ENCODE assay signal across 32 mouse cellular contexts in the genomic region with DNA sequence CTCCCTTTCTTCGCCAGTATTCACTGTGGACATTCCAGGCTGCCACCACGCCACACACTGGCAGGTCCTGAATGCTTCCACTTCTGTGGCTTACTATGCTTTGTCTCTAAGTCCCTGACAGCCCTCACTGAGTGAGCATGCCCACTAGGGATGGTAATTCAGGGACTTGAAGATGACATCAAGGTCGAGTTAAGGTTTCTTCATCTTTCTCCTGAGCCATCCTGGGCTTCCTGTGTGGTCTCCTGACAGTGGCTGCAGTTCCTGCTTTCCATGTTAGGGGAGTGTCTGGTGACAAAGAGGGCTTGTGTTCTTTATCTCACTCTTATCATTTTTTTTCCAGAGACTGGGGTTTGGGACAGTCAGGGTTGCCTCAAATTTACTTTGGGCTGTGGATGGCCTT. TPM values are rescaled to one million over a fixed set of nuclear protein-coding genes. Genes with fewer than 3 reads are reported as not detected.
DNase-seq lines count a peak whose midpoint lies in the region; ATAC-seq and TF ChIP-seq lines count a peak whose summit lies in the region.
"Had no signal": no experiment of that assay in that cellular context is flagged by ENCODE, and none has a peak within 500 bp of the region (broad histone marks: within the 10 kb centered on the region; RNA-seq: fewer than 3 reads in every experiment).

No protein-coding gene starts in this region.

- TF ChIP-seq CTCF in hindbrain, postnatal 0 days (IDR thresholded peaks at IDR 0.05; ENCODE audit: low read depth): no peak
- no peak for TF ChIP-seq CTCF in spleen, adult 2 months (IDR thresholded peaks at IDR 0.05; ENCODE audit: extremely low read depth, insufficient read depth, insufficient read length, insufficient replicate concordance)
- no peak for TF ChIP-seq CTCF in bone marrow, adult 2 months (IDR thresholded peaks at IDR 0.05; ENCODE audit: control insufficient read depth, insufficient read depth, low read length)

- H3K4me1 ChIP-seq in hindbrain, embryonic 13.5 days (replicated peaks): peaks cover 12% of the 10 kb centered on the region; the same call in 1 of the 2 replicates
- H3K4me1 ChIP-seq in hindbrain, postnatal 0 days (ENCODE audit: insufficient read depth, low read length): no peaks in the 10 kb centered on the region
- peaks cover 31% of the 10 kb centered on the region; the same call in 1 of the 2 replicates for H3K4me1 ChIP-seq in spleen, adult 2 months (ENCODE audit: control insufficient read depth, insufficient read depth, insufficient read length)
- H3K4me1 ChIP-seq in bone marrow, adult 2 months (ENCODE audit: control insufficient read depth, insufficient read depth, low read length): peaks cover 30% of the 10 kb centered on the region
- H3K4me1 ChIP-seq: forebrain, embryonic 15.5 days had no signal

- no peak for ATAC-seq in hindbrain, embryonic 13.5 days (ENCODE audit: low FRiP score)
- ATAC-seq in hindbrain, postnatal 0 days: no peak
- peak; percentile 59 for ATAC-seq in megakaryocyte, adult 5-6 weeks (ENCODE audit: poor library complexity, severe bottlenecking)
- ATAC-seq: activated CD4-positive, CD25-positive, alpha-beta regulatory T cell, adult 4 months; forebrain, embryonic 15.5 days; intestine, postnatal 0 days had no signal

- 0 out of 2 replicates have a peak, but pooled peaks cover 3% of the 10 kb centered on the region for H3K27me3 ChIP-seq in hindbrain, embryonic 13.5 days
- H3K27me3 ChIP-seq in hindbrain, postnatal 0 days (ENCODE audit: insufficient read depth, low read length): no peaks in the 10 kb centered on the region
- H3K27me3 ChIP-seq in spleen, adult 2 months (ENCODE audit: control insufficient read depth, insufficient read depth, low read length): no peaks in the 10 kb centered on the region
- H3K27me3 ChIP-seq: forebrain, embryonic 15.5 days; lung, embryonic 15.5 days; midbrain, embryonic 12.5 days; neural tube, embryonic 15.5 days had no signal

- no peak overlapping the region for H3K27ac ChIP-seq in hindbrain, embryonic 13.5 days
- H3K27ac ChIP-seq in hindbrain, postnatal 0 days: no peak overlapping the region
- 0 out of 2 replicates have a peak overlapping the region, but pooled peaks have one; percentile 9 for H3K27ac ChIP-seq in spleen, adult 2 months (ENCODE audit: insufficient read depth, low read length)
- H3K27ac ChIP-seq in bone marrow, adult 2 months (ENCODE audit: control insufficient read depth, insufficient read depth, low read depth, low read length, poor library complexity): peak overlapping the region; percentile 72
- H3K27ac ChIP-seq: embryonic facial prominence, embryonic 10.5 days; forebrain, embryonic 15.5 days; heart, adult 2 months; hindbrain, embryonic 14.5 days; layer of hippocampus, adult 2 months; lung, embryonic 15.5 days; midbrain, embryonic 12.5 days; neural tube, embryonic 15.5 days had no signal

- no peak overlapping the region for H3K4me2 ChIP-seq in hindbrain, embryonic 13.5 days
- H3K4me2 ChIP-seq in hindbrain, postnatal 0 days (ENCODE audit: low read depth, low read length): no peak overlapping the region
- H3K4me2 ChIP-seq: forebrain, embryonic 15.5 days; hindbrain, embryonic 14.5 days; lung, embryonic 15.5 days; midbrain, embryonic 12.5 days; neural tube, embryonic 15.5 days had no signal

- TF ChIP-seq POLR2A in spleen, adult 2 months (IDR thresholded peaks at IDR 0.05; ENCODE audit: low read depth, low read length): no peak
- TF ChIP-seq POLR2A in bone marrow, adult 2 months (IDR thresholded peaks at IDR 0.05; ENCODE audit: borderline replicate concordance, control insufficient read depth, low read depth, low read length): no peak

- 46% methylated on average over 3 of the region's 3 CpGs for WGBS in hindbrain, embryonic 13.5 days
- 51% methylated on average over 3 of the region's 3 CpGs for WGBS in hindbrain, postnatal 0 days
- WGBS in spleen, adult 2 months: 60% methylated on average over 3 of the region's 3 CpGs
- 22% methylated on average over 3 of the region's 3 CpGs for WGBS in bone marrow, adult 2 months

- H3K9ac ChIP-seq in hindbrain, embryonic 13.5 days: 0 out of 2 replicates have a peak overlapping the region, but pooled peaks have one; percentile 2
- H3K9ac ChIP-seq in hindbrain, postnatal 0 days (replicated peaks; ENCODE audit: low read length): no peak overlapping the region
- H3K9ac ChIP-seq: forebrain, embryonic 15.5 days; hindbrain, embryonic 14.5 days; lung, embryonic 15.5 days; midbrain, embryonic 12.5 days; neural tube, embryonic 15.5 days had no signal

- DNase-seq in hindbrain, postnatal 0 days (ENCODE audit: low spot score): no peak
- DNase-seq in spleen, adult 2 months (ENCODE audit: low read depth in 1 of 2, low spot score in 2 of 2): no peak
- no peak for DNase-seq in spleen, postnatal 10 days (ENCODE audit: low spot score in 2 of 2)
- no peak for DNase-seq in urinary bladder, postnatal 36 days (ENCODE audit: low spot score in 2 of 2)
- no peak for DNase-seq in ovary, adult 18-20 months (ENCODE audit: low spot score)
- DNase-seq: adrenal gland, postnatal 10 days; cerebellum, adult 11 months; cerebellum, adult 9-11 months; gastrocnemius, postnatal 14 days; heart, adult 2 months; kidney, postnatal 25 days; layer of hippocampus, postnatal 36 days; lung, postnatal 36 days; thymus, postnatal 4 days had no signal

- no peak overlapping the region for H3K4me3 ChIP-seq in hindbrain, embryonic 13.5 days
- no peak overlapping the region for H3K4me3 ChIP-seq in hindbrain, postnatal 0 days (ENCODE audit: low read length)
- no peak overlapping the region for H3K4me3 ChIP-seq in spleen, adult 2 months (ENCODE audit: extremely low read depth, insufficient read depth, insufficient read length)
- H3K4me3 ChIP-seq in bone marrow, adult 2 months (replicated peaks; ENCODE audit: control insufficient read depth, low read depth, low read length): no peak overlapping the region
- H3K4me3 ChIP-seq: embryonic facial prominence, embryonic 10.5 days; forebrain, embryonic 15.5 days; heart, adult 2 months; layer of hippocampus, adult 2 months; lung, embryonic 15.5 days; midbrain, embryonic 12.5 days; neural tube, embryonic 15.5 days had no signal

- H3K36me3 ChIP-seq in hindbrain, embryonic 13.5 days: no peaks in the 10 kb centered on the region
- no peaks in the 10 kb centered on the region for H3K36me3 ChIP-seq in hindbrain, postnatal 0 days (ENCODE audit: insufficient read depth, low read length)
- no peaks in the 10 kb centered on the region for H3K36me3 ChIP-seq in spleen, adult 2 months (ENCODE audit: control insufficient read depth, insufficient read depth, low read length)
- H3K36me3 ChIP-seq: embryonic facial prominence, embryonic 10.5 days; forebrain, embryonic 15.5 days; lung, embryonic 15.5 days; midbrain, embryonic 12.5 days; neural tube, embryonic 15.5 days had no signal

- H3K9me3 ChIP-seq in hindbrain, embryonic 13.5 days: no peaks in the 10 kb centered on the region
- H3K9me3 ChIP-seq in hindbrain, postnatal 0 days (ENCODE audit: low read length): no peaks in the 10 kb centered on the region
- H3K9me3 ChIP-seq: embryonic facial prominence, embryonic 10.5 days; forebrain, embryonic 15.5 days; G1E; lung, embryonic 15.5 days; midbrain, embryonic 12.5 days; neural tube, embryonic 15.5 days had no signal

RNA-seq across cellular contexts. Expression of gene Ubxn11, which starts 8.3 kb away (rescaled TPM):
- 14.7 and 16.0 TPM in 2 replicates for polyA plus RNA-seq in hindbrain, embryonic 13.5 days (2015; fragmentation: Nextera tagmentation; extraction: Ambion mirVana)
- total RNA-seq in hindbrain, postnatal 0 days (2014; rRNA removed): 3.5 and 8.9 TPM in 2 replicates
- 14.0 and 14.6 TPM in 2 replicates for polyA plus RNA-seq in hindbrain, postnatal 0 days (2015; fragmentation: Nextera tagmentation; extraction: Ambion mirVana)
- 33.7 and 43.0 TPM in 2 replicates for polyA plus RNA-seq in spleen, adult 2 months (2012; rRNA removed)
- polyA plus RNA-seq in bone marrow, adult 2 months (2011; ENCODE audit: insufficient read depth, insufficient read length, low replicate concordance, missing spikeins): 3.3 and 13.7 TPM in 2 replicates
- 0.89 and 1.8 TPM in 2 replicates for total RNA-seq in megakaryocyte, adult 5-6 weeks (2015)
- 1.7 and 2.9 TPM in 2 replicates for total RNA-seq in megakaryocyte, adult 5-6 weeks (2017)

RNA-seq across cellular contexts. Expression of gene Cd52, which starts 15.8 kb away (rescaled TPM):
- polyA plus RNA-seq in hindbrain, embryonic 13.5 days (2015; fragmentation: Nextera tagmentation; extraction: Ambion mirVana): 3.9 TPM in 2 replicates
- total RNA-seq in hindbrain, postnatal 0 days (2014; rRNA removed): not detected in 2 replicates
- polyA plus RNA-seq in hindbrain, postnatal 0 days (2015; fragmentation: Nextera tagmentation; extraction: Ambion mirVana): 2.7 TPM in 2 replicates
- polyA plus RNA-seq in spleen, adult 2 months (2012; rRNA removed): 400 and 461 TPM in 2 replicates
- 270 and 801 TPM in 2 replicates for polyA plus RNA-seq in bone marrow, adult 2 months (2011; ENCODE audit: insufficient read depth, insufficient read length, low replicate concordance, missing spikeins)
- 2,426 and 2,524 TPM in 2 replicates for total RNA-seq in megakaryocyte, adult 5-6 weeks (2015)
- 3,236 and 3,524 TPM in 2 replicates for total RNA-seq in megakaryocyte, adult 5-6 weeks (2017)

RNA-seq across cellular contexts. Expression of gene Sh3bgrl3, which starts 17.9 kb away (rescaled TPM):
- 371 and 393 TPM in 2 replicates for polyA plus RNA-seq in hindbrain, embryonic 13.5 days (2015; fragmentation: Nextera tagmentation; extraction: Ambion mirVana)
- 220 and 259 TPM in 2 replicates for total RNA-seq in hindbrain, postnatal 0 days (2014; rRNA removed)
- polyA plus RNA-seq in hindbrain, postnatal 0 days (2015; fragmentation: Nextera tagmentation; extraction: Ambion mirVana): 553 and 564 TPM in 2 replicates
- 1,465 and 2,211 TPM in 2 replicates for polyA plus RNA-seq in spleen, adult 2 months (2012; rRNA removed)
- 299 and 416 TPM in 2 replicates for polyA plus RNA-seq in bone marrow, adult 2 months (2011; ENCODE audit: insufficient read depth, insufficient read length, low replicate concordance, missing spikeins)
- 1,305 and 1,385 TPM in 2 replicates for total RNA-seq in megakaryocyte, adult 5-6 weeks (2015)
- total RNA-seq in megakaryocyte, adult 5-6 weeks (2017): 523 and 622 TPM in 2 replicates

RNA-seq across cellular contexts. Expression of gene Crybg2, which starts 50.0 kb away (rescaled TPM):
- polyA plus RNA-seq in hindbrain, embryonic 13.5 days (2015; fragmentation: Nextera tagmentation; extraction: Ambion mirVana): 0.49 and 1.1 TPM in 2 replicates
- total RNA-seq in hindbrain, postnatal 0 days (2014; rRNA removed): 1.7 and 2.8 TPM in 2 replicates
- polyA plus RNA-seq in hindbrain, postnatal 0 days (2015; fragmentation: Nextera tagmentation; extraction: Ambion mirVana): 5.9 and 6.7 TPM in 2 replicates
- 4.3 and 5.3 TPM in 2 replicates for polyA plus RNA-seq in spleen, adult 2 months (2012; rRNA removed)
- polyA plus RNA-seq in bone marrow, adult 2 months (2011; ENCODE audit: insufficient read depth, insufficient read length, low replicate concordance, missing spikeins): 4.6 TPM in 1 of 2 replicates, not detected in the other
- 1.1 and 1.9 TPM in 2 replicates for total RNA-seq in megakaryocyte, adult 5-6 weeks (2015)
- total RNA-seq in megakaryocyte, adult 5-6 weeks (2017): 0.04 and 0.15 TPM in 2 replicates
- total RNA-seq: gastrocnemius, postnatal 14 days; heart, adult 2 months; heart, postnatal 25 days had no signal

RNA-seq across cellular contexts. Expression of gene Zfp683, which starts 57.0 kb away (rescaled TPM):
- not detected in 2 replicates for polyA plus RNA-seq in hindbrain, embryonic 13.5 days (2015; fragmentation: Nextera tagmentation; extraction: Ambion mirVana)
- total RNA-seq in hindbrain, postnatal 0 days (2014; rRNA removed): not detected in 2 replicates
- not detected in 2 replicates for polyA plus RNA-seq in hindbrain, postnatal 0 days (2015; fragmentation: Nextera tagmentation; extraction: Ambion mirVana)
- 3.6 and 3.8 TPM in 2 replicates for polyA plus RNA-seq in spleen, adult 2 months (2012; rRNA removed)
- polyA plus RNA-seq in bone marrow, adult 2 months (2011; ENCODE audit: insufficient read depth, insufficient read length, low replicate concordance, missing spikeins): 1.0 TPM in 1 of 2 replicates, not detected in the other
- total RNA-seq in megakaryocyte, adult 5-6 weeks (2015): 0.20 and 0.66 TPM in 2 replicates
- total RNA-seq in megakaryocyte, adult 5-6 weeks (2017): not detected in 2 replicates
- total RNA-seq: G1E; gastrocnemius, postnatal 14 days; heart, adult 2 months; heart, postnatal 25 days; layer of hippocampus, adult 2 months; layer of hippocampus, postnatal 36 days; left cerebral cortex, postnatal 14 days had no signal
- polyA plus RNA-seq: cortical plate, adult 2 months; embryonic facial prominence, embryonic 10.5 days; forebrain, embryonic 15.5 days; G1E; heart, adult 2 months; heart, embryonic 14.5 days; hindbrain, embryonic 14.5 days; intestine, postnatal 0 days; kidney, embryonic 14.5 days; lung, embryonic 15.5 days; midbrain, embryonic 12.5 days; neural tube, embryonic 15.5 days had no signal

Comparison
In these comparisons a context has a peak if more than half of its experiments do, and no peak if none do; other contexts are left out.
1. H3K27ac ChIP-seq: peak in spleen, adult 2 months (single experiment) and bone marrow, adult 2 months (single experiment); none in hindbrain, embryonic 13.5 days (single experiment) and hindbrain, postnatal 0 days (single experiment).
2. RNA of gene Cd52, which starts 15.8 kb away (polyA plus RNA-seq): 270 to 801 TPM in bone marrow, adult 2 months and 400 to 461 TPM in spleen, adult 2 months; 3.9 TPM in hindbrain, embryonic 13.5 days and 2.7 TPM in hindbrain, postnatal 0 days; every median in the first group is over 10 times any median in the second.